Mouse (Mus musculus) spleen, adult 18-20 months (tissue): Measurements from ENCODE around the gene Ahcy.
"Not testable (repeated sequence)": the region's sequence is repeated elsewhere in the genome, so short reads cannot be mapped to it uniquely, and the experiment has no call there.

ENCODE experiments used
- DNase-seq, 2 experiments: peaks; one replicate each; pipeline ENCODE4 v3.0.0; 2022; ENCODE audit warnings: mixed read lengths in 2 of 2

The Ahcy gene

DNA sequence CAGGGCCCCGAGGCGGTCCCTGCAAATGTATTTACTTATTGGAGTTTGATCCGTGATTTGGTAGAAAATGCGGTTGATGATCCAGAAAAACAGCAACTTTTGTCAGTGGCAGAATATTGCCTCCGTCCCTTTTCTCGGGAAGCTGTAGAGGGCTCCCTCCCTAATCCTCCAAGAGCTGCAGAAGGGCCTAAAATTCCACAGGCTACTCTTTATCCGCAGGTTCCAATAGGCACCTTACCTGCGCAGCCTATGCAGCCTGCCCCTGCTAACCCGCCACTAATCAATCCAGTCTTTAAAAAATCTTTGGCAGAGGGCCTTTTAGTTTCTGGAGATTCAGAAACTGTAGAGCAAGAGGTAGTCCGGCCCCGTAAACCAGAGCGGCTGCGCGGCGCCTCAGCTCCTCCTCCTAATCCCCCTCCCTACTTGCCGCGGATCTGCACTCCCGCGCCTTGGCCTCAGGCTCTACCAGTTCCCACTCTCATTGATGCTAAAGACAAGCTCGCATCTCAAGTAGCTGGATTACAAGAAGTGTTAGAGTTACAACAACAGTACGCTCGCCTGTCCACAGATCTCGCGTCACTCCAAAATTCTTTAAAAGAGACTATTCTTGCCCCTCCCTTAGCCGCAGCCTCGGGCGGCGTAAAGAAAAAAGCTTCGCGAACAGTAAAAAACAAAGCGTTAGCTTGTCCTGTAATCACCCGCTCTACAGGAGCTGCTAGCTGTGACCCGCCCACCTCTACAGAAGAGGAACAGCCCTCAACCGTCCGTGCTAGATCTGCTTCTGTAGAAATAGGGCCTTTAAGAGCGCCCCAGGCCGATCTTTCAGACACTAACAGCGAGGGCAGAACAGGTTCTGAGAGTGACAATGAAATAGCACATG lies 55.3 kb downstream of the Ahcy start:
- DNase-seq, result peak; percentile 42 to 56

DNA sequence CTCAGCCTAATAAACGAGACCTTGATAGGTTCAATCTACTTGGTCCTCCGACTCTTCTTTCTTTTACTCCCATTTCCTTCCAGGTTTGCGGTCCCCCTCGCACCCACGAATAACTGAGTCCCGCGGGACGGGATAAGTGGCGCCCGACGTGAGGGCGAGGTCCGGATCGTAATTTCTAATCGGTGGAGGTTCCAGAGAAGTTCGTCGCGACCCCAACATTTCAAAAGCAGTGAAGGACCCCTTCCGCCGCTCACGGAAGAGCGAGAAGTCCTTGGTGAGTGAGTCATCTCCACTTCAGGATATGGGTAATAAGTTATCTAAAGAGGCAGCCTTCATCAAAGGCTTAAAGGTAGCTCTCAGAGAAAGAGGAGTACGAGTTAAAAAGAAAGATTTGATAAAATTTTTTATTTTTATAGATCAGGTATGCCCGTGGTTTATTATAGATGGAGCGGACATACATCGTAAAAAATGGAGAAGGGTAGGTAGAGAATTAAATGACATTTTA lies 56.0 kb downstream of the Ahcy start, which contains the start of gene Gm14226:
Gm14226 (plus strand) TSS at position 16 of the 505 bp plus-strand sequence.
- DNase-seq, result peak in 1 of 2 experiments; percentile 3

DNA sequence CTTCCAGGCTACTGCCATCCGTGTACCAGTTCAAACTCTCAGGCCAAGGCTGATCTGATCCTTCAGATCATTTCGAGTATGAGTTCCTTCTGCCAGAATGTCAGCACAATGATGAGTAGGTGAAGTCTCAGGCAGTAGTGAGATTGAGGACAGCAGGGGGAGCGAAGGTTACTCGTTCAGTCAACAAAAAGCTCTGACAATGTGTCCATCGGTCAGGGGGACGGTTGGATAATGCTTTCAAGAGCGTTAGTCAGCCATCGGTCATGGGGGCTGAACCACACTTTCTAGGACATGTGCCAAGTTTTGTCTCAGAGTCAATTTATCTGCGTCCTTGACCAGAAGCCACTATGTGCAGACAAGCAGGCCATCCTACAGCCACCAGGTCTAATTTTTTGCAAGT lies 57.5 kb downstream of the Ahcy start:
- not testable (repeated sequence) for DNase-seq

DNA sequence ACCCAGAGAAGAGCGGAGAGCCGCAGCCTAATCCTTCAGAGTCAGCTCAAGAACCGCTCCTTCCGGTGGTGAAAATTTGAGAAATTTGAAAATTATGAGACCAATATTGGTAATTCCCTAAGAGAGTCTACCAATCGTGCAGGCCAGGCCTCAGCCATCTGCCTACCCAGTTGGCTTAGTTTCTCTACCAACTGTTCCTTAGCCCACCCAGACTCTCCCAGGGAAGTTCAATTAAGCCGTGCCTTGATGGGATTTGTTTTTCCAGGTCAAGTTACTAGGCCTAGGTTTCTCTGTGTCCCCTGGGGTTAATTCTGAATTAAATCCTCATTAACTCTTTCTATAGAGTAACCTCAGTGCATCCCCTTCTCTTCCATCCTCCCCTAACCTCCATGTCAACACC lies 61.3 kb downstream of the Ahcy start:
- no peak for DNase-seq

DNA sequence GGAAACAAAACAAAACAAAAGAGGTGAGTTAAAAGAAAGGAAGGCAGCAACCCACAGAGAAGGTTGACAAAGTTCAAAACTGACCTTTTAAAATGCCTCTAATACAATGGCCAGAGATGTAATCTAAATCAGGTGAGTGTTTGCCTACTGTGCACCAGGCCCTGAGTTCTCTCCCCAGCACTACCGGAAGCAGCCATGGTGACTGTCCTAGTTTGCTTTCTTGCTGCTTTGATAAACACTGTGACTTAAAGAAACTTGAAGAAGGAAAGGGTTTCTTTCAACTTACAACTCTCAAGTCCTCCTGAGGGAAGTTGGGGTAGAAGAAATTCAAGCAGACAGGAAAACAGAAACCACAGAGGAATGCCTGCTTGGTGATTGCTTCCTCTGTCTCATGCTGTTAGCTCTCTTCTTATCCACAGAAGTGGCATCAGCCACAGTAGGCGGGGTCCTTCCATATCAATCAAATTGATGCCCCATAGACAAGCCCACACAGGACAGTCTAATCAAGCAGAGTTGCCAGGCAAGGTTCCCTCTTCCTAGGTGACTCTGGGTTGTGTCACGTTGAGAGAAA lies 63.1 kb downstream of the Ahcy start:
- DNase-seq, result no peak
